ENCODE assay signal across 8 mouse cellular contexts in genomic region chr11:64600201-64601102, GRCm38 (mm10).
DNase-seq lines count a peak whose midpoint lies in the region; ATAC-seq and TF ChIP-seq lines count a peak whose summit lies in the region.

No protein-coding gene starts in this region.

- H3K4me2 ChIP-seq in neural tube, embryonic 12.5 days (replicated peaks): no peak overlapping the region
- no peak overlapping the region for H3K4me2 ChIP-seq in stomach, postnatal 0 days (replicated peaks; ENCODE audit: low read depth)

- peak; percentile 61; the same call in 1 of the 2 replicates for ATAC-seq in neural tube, embryonic 12.5 days (ENCODE audit: low FRiP score, low read depth)
- ATAC-seq in stomach, postnatal 0 days (ENCODE audit: low FRiP score, low TSS enrichment): peak; percentile 97

- 63% methylated on average over 10 of the region's 10 CpGs for WGBS in neural tube, embryonic 12.5 days
- 23% methylated on average over 10 of the region's 10 CpGs for WGBS in stomach, postnatal 0 days

- no peaks in the 10 kb centered on the region for H3K36me3 ChIP-seq in neural tube, embryonic 12.5 days
- H3K36me3 ChIP-seq in stomach, postnatal 0 days (ENCODE audit: control insufficient read depth, insufficient read depth, low read length): no peaks in the 10 kb centered on the region

- H3K9ac ChIP-seq in neural tube, embryonic 12.5 days: no peak overlapping the region
- no peak overlapping the region for H3K9ac ChIP-seq in stomach, postnatal 0 days (ENCODE audit: low read length)

- no peaks in the 10 kb centered on the region for H3K27me3 ChIP-seq in neural tube, embryonic 12.5 days (replicated peaks)
- H3K27me3 ChIP-seq in stomach, postnatal 0 days (ENCODE audit: control insufficient read depth, insufficient read depth, low read length): no peaks in the 10 kb centered on the region

- peaks cover 9% of the 10 kb centered on the region; the same call in 1 of the 2 replicates for H3K4me1 ChIP-seq in neural tube, embryonic 12.5 days
- H3K4me1 ChIP-seq in stomach, postnatal 0 days (replicated peaks; ENCODE audit: control insufficient read depth, insufficient read depth): 0 out of 2 replicates have a peak, but pooled peaks cover 3% of the 10 kb centered on the region

- H3K9me3 ChIP-seq in neural tube, embryonic 12.5 days: no peaks in the 10 kb centered on the region
- no peaks in the 10 kb centered on the region for H3K9me3 ChIP-seq in stomach, postnatal 0 days (ENCODE audit: control insufficient read depth, low read length)

- no peak for DNase-seq in neural tube, embryonic 10.5 days (ENCODE audit: extremely low spot score, low spot score)
- peak; percentile 45 for DNase-seq in embryo, embryonic 11 days
- peak; percentile 31 for DNase-seq in heart, postnatal 25 days (ENCODE audit: low spot score)
- peak; percentile 27 to 53 for DNase-seq in kidney, postnatal 36 days
- DNase-seq in lung, postnatal 10 days: peak; percentile 85
- peak; percentile 83 for DNase-seq in stomach, postnatal 0 days (ENCODE audit: low spot score)
- DNase-seq in c-Kit-positive CD71-positive TER-119-positive erythroid progenitor cells, embryonic 14.5 days (ENCODE audit: low spot score): no peak

- no peak overlapping the region for H3K4me3 ChIP-seq in neural tube, embryonic 12.5 days
- H3K4me3 ChIP-seq in stomach, postnatal 0 days (ENCODE audit: low read depth, low read length): no peak overlapping the region

- TF ChIP-seq EP300 in stomach, postnatal 0 days (optimal IDR thresholded peaks at IDR 0.05): no peak

- intact Hi-C loops in heart, postnatal 25 days (cut with DNase I): no loop called here

- no peak overlapping the region for H3K27ac ChIP-seq in neural tube, embryonic 12.5 days
- H3K27ac ChIP-seq in stomach, postnatal 0 days (replicated peaks): no peak overlapping the region

- no peak for TF ChIP-seq CTCF in stomach, postnatal 0 days (IDR thresholded peaks at IDR 0.05; ENCODE audit: low read depth)

Comparison
In these comparisons a context has a peak if more than half of its experiments do, and no peak if none do; other contexts are left out.
1. DNase-seq: peak in embryo, embryonic 11 days (single experiment), heart, postnatal 25 days (single experiment), kidney, postnatal 36 days (2 of 2), lung, postnatal 10 days (single experiment) and stomach, postnatal 0 days (single experiment); none in neural tube, embryonic 10.5 days (single experiment) and c-Kit-positive CD71-positive TER-119-positive erythroid progenitor cells, embryonic 14.5 days (single experiment).